Mouse (Mus musculus) ES-E14 (cell line): ENCODE data around the gene Tecpr1. TPM values are rescaled to one million over a fixed set of nuclear protein-coding genes. Genes with fewer than 3 reads are reported as not detected.

Experiments
- DNase-seq: peaks from one replicate; pipeline ENCODE4 v3.0.0-alpha.2; 2013; ENCODE audit warnings: low read depth, low spot score
- H3K27ac ChIP-seq: 2 replicates; pipeline ENCODE4 v1.5.1; 2012; ENCODE audit warnings: low read depth, mild to moderate bottlenecking, low read length, moderate library complexity, mixed read lengths; ENCODE audit not compliant: poor library complexity, insufficient read depth, severe bottlenecking
- H3K36me3 ChIP-seq: 2 replicates; pipeline ENCODE4 v1.6.1; 2012; ENCODE audit warnings: mild to moderate bottlenecking, low read length, moderate library complexity, mixed read lengths; ENCODE audit not compliant: control insufficient read depth, poor library complexity, insufficient read depth, severe bottlenecking
- H3K4me1 ChIP-seq, 2 experiments: fragments of 150-350 bp in 1 of 2; sonication (generic) in 1 of 2; 2 replicates each; pipeline ENCODE4 v1.6.1; 2012; ENCODE audit warnings: low read length in 2 of 2, mild to moderate bottlenecking in 1 of 2, mixed read lengths in 1 of 2; ENCODE audit not compliant: control insufficient read depth in 2 of 2, insufficient read depth in 2 of 2, poor library complexity in 1 of 2
- H3K4me3 ChIP-seq, 2 experiments: fragments of 150-350 bp in 1 of 2; sonication (generic) in 1 of 2; 2 replicates each; pipeline ENCODE4 v1.5.1; 2012; ENCODE audit warnings: low read length in 2 of 2, low read depth in 1 of 2, mild to moderate bottlenecking in 1 of 2, mixed read lengths in 1 of 2; ENCODE audit not compliant: insufficient read depth in 1 of 2, poor library complexity in 1 of 2, severe bottlenecking in 1 of 2
- H3K9ac ChIP-seq: 2 replicates; pipeline ENCODE4 v1.6.1; 2012; ENCODE audit warnings: low read depth, mild to moderate bottlenecking, low read length, mixed read lengths; ENCODE audit not compliant: poor library complexity, insufficient read depth, severe bottlenecking
- H3K9me3 ChIP-seq: fragments of 150-350 bp; sonication (generic); 2 replicates; pipeline ENCODE4 v1.6.1; 2012; ENCODE audit warnings: low read depth, mild to moderate bottlenecking, low read length; ENCODE audit not compliant: control insufficient read depth, insufficient read depth
- CHD2 ChIP-seq: IDR thresholded peaks from 2 replicates; pipeline ENCODE4 v1.6.1; 2014; ENCODE audit warnings: mild to moderate bottlenecking, low read depth, low read length, inconsistent platforms
- HCFC1 ChIP-seq: IDR thresholded peaks from 2 replicates; pipeline ENCODE4 v1.6.1; 2012; ENCODE audit warnings: low read length, inconsistent platforms, borderline replicate concordance; ENCODE audit not compliant: insufficient read depth
- MAFK ChIP-seq: IDR thresholded peaks from 2 replicates; pipeline ENCODE4 v1.6.1; 2014; ENCODE audit warnings: mild to moderate bottlenecking, low read depth, low read length, inconsistent platforms; ENCODE audit not compliant: insufficient read depth
- ZC3H11A ChIP-seq: IDR thresholded peaks from 2 replicates; pipeline ENCODE4 v1.6.1; 2012; ENCODE audit warnings: low read depth, mild to moderate bottlenecking, inconsistent platforms, low read length, borderline replicate concordance
- ZNF384 ChIP-seq: IDR thresholded peaks from 2 replicates; pipeline ENCODE4 v1.6.1; 2012; ENCODE audit warnings: low read depth, low read length, inconsistent platforms
- in situ Hi-C, 2 experiments: fragments of 600-800 bp; cut with MboI; formaldehyde crosslinking; loops; one replicate each; pipeline ENCODE4 v1.15.1; 2025; ENCODE audit warnings: low sequenced_read_pairs in 2 of 2, inconsistent platforms in 1 of 2; ENCODE audit not compliant: unreplicated experiment in 2 of 2
- total RNA-seq: library from RNA; depleted of rRNA; stranded (reverse); fragments of 300-350 nt; gene quantifications from 2 replicates; pipeline ENCODE4 v1.2.3, GENCODE M21; 2012

Gene Tecpr1
- total RNA-seq, 1 experiment = 18.3 TPM

GRCm38 (mm10) chr5:144184350-144185045 lies 38.9 kb downstream of the Tecpr1 start:
- peaks cover 24% of the 10 kb centered on the region for H3K36me3 ChIP-seq
- H3K4me1 ChIP-seq = peaks cover 2 to 35% of the 10 kb centered on the region in 2 experiments
- no peak overlapping the region for H3K4me3 ChIP-seq
- no peak for DNase-seq
- TF ChIP-seq MAFK = no peak
- TF ChIP-seq HCFC1 = no peak
- no peak for TF ChIP-seq ZNF384
- TF ChIP-seq CHD2 = no peak
- no peak for TF ChIP-seq ZC3H11A
- no peak overlapping the region for H3K27ac ChIP-seq
- H3K9me3 ChIP-seq = no peaks in the 10 kb centered on the region
- H3K9ac ChIP-seq = no peak overlapping the region; the same call in 1 of the 2 replicates
- in situ Hi-C loops = no loop called here

DNA sequence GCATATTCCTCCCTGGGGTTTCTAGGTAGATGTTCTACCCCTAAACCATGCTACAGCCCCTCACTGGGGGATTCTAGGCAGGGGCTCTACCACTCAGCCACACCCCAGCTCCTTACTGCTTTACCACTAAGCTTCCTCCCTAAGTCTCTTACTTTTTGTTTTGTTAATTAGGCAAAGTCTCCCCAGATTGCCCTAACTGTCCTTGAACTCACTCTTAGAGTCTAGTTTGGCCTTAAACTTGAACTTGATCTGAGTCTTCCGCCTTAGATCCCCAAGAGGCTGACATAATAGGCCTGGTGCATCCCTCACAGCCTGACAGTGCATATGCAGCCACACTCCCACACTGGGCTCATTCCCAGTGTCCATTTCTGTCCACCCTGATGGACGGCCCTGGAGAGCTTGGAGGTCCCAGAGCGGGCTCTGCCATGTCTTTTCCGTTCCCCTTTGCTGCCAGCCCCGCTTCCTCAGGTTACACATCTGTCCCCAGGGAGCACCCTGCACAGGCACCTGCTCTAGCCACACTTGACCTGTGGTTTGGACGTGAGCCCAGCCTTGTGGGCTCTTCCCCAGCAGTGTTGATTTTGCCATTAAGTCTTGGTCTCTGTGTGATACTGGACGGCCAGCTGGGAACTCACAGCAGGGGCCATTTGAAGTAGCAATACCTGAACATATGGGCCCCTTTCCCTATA lies 39.6 kb downstream of the Tecpr1 start:
- DNase-seq = no peak
- Histone ChIP-seq H3K4me3 (peak overlapping the region in 1 of 2 experiments; percentile 51; a peak in 2 of 4 replicates), H3K9ac (0 out of 2 replicates have a peak overlapping the region, but pooled peaks have one; percentile 28), H3K27ac (peak overlapping the region; percentile 69), H3K36me3 (peaks cover 30% of the 10 kb centered on the region), H3K4me1 (peaks cover 2 to 34% of the 10 kb centered on the region in 2 experiments), H3K9me3 (no peaks in the 10 kb centered on the region)
- TF ChIP-seq CHD2 (no peak), ZNF384 (no peak), HCFC1 (no peak), MAFK (no peak)
- in situ Hi-C loops = no loop called here

- peak overlapping the region; percentile 69 for H3K27ac ChIP-seq
- in situ Hi-C loops = no loop called here
- no peak for TF ChIP-seq CHD2
- TF ChIP-seq ZNF384 = no peak
- no peak for TF ChIP-seq ZC3H11A
- no peak for TF ChIP-seq HCFC1
- TF ChIP-seq MAFK = no peak
Observed at GRCm38 (mm10) chr5:144183248-144183559, 40.2 kb downstream of the Tecpr1 start.

GRCm38 (mm10) chr5:144182542-144183247 lies 40.7 kb downstream of the Tecpr1 start:
- DNase-seq = no peak
- no peak for TF ChIP-seq HCFC1
- TF ChIP-seq CHD2 = no peak
- peak overlapping the region; percentile 69; the same call in 1 of the 2 replicates for H3K9ac ChIP-seq
- in situ Hi-C loops = no loop called here
- H3K4me3 ChIP-seq = peak overlapping the region in 1 of 2 experiments; percentile 51; a peak in 2 of 4 replicates
- peak overlapping the region; percentile 69 for H3K27ac ChIP-seq
- H3K36me3 ChIP-seq = peaks cover 30% of the 10 kb centered on the region
- H3K9me3 ChIP-seq = no peaks in the 10 kb centered on the region
- H3K4me1 ChIP-seq = peaks cover 2 to 34% of the 10 kb centered on the region in 2 experiments

More at GRCm38 (mm10) chr5:144183248-144183559, 40.2 kb downstream of the Tecpr1 start:
- H3K4me3 ChIP-seq = peak overlapping the region in 1 of 2 experiments; percentile 51; a peak in 2 of 4 replicates
- H3K4me1 ChIP-seq = peaks cover 2 to 30% of the 10 kb centered on the region in 2 experiments
- peak overlapping the region; percentile 69; the same call in 1 of the 2 replicates for H3K9ac ChIP-seq
- no peak for DNase-seq
- H3K9me3 ChIP-seq = no peaks in the 10 kb centered on the region
- peaks cover 32% of the 10 kb centered on the region for H3K36me3 ChIP-seq
